Mouse (Mus musculus): Measurements from ENCODE around the gene Dnm3. TPM values are rescaled to one million over a fixed set of nuclear protein-coding genes. Genes with fewer than 3 reads are reported as not detected.

The Dnm3 gene
- polyA plus RNA-seq, 1 experiment: 1.7 TPM

GRCm38 (mm10) chr1:162422826-162423225 lies 55.0 kb downstream of the Dnm3 start:
- Histone ChIP-seq H3K4me1 (ENCODE audit: control insufficient read depth, insufficient read depth, low read length) (no peaks in the 10 kb centered on the region), H3K27ac (ENCODE audit: insufficient read depth, low read length) (no peak overlapping the region), H3K4me3 (ENCODE audit: low read depth, low read length) (no peak overlapping the region), H3K9ac (ENCODE audit: low read depth, poor library complexity, severe bottlenecking) (no peak overlapping the region), H3K27me3 (ENCODE audit: control insufficient read depth, insufficient read depth, low read length, poor library complexity, severe bottlenecking) (no peaks in the 10 kb centered on the region), H3K36me3 (ENCODE audit: control insufficient read depth, insufficient read depth, low read length, poor library complexity, severe bottlenecking) (no peaks in the 10 kb centered on the region), H3K9me3 (replicated peaks; ENCODE audit: control insufficient read depth, insufficient read depth, low read length, poor library complexity, severe bottlenecking) (no peaks in the 10 kb centered on the region)
- TF ChIP-seq CTCF (IDR thresholded peaks at IDR 0.05; ENCODE audit: low read depth, low read length) (no peak), POLR2A (IDR thresholded peaks at IDR 0.05; ENCODE audit: insufficient read depth, low read length) (no peak), EP300 (IDR thresholded peaks at IDR 0.05; ENCODE audit: insufficient read depth, low read depth, low read length) (no peak)

- Histone ChIP-seq H3K36me3 (ENCODE audit: control insufficient read depth, insufficient read depth, low read length, poor library complexity, severe bottlenecking) (no peaks in the 10 kb centered on the region), H3K4me1 (ENCODE audit: control insufficient read depth, insufficient read depth, low read length) (no peaks in the 10 kb centered on the region), H3K9ac (ENCODE audit: low read depth, poor library complexity, severe bottlenecking) (no peak overlapping the region), H3K4me3 (ENCODE audit: low read depth, low read length) (no peak overlapping the region), H3K9me3 (replicated peaks; ENCODE audit: control insufficient read depth, insufficient read depth, low read length, poor library complexity, severe bottlenecking) (no peaks in the 10 kb centered on the region), H3K27ac (ENCODE audit: insufficient read depth, low read length) (no peak overlapping the region), H3K27me3 (ENCODE audit: control insufficient read depth, insufficient read depth, low read length, poor library complexity, severe bottlenecking) (no peaks in the 10 kb centered on the region)
- TF ChIP-seq CTCF (IDR thresholded peaks at IDR 0.05; ENCODE audit: low read depth, low read length) (no peak), EP300 (IDR thresholded peaks at IDR 0.05; ENCODE audit: insufficient read depth, low read depth, low read length) (no peak), POLR2A (IDR thresholded peaks at IDR 0.05; ENCODE audit: insufficient read depth, low read length) (no peak)
Measured at GRCm38 (mm10) chr1:162413791-162414190, 64.0 kb downstream of the Dnm3 start.

GRCm38 (mm10) chr1:162412787-162413429 lies 64.9 kb downstream of the Dnm3 start:
- TF ChIP-seq POLR2A (IDR thresholded peaks at IDR 0.05; ENCODE audit: insufficient read depth, low read length) (no peak), CTCF (IDR thresholded peaks at IDR 0.05; ENCODE audit: low read depth, low read length) (no peak), EP300 (IDR thresholded peaks at IDR 0.05; ENCODE audit: insufficient read depth, low read depth, low read length) (no peak)
- no peaks in the 10 kb centered on the region for H3K36me3 ChIP-seq (ENCODE audit: control insufficient read depth, insufficient read depth, low read length, poor library complexity, severe bottlenecking)
- H3K4me3 ChIP-seq (ENCODE audit: low read depth, low read length): no peak overlapping the region
- H3K9ac ChIP-seq (ENCODE audit: low read depth, poor library complexity, severe bottlenecking): no peak overlapping the region
- no peaks in the 10 kb centered on the region for H3K4me1 ChIP-seq (ENCODE audit: control insufficient read depth, insufficient read depth, low read length)
- no peak overlapping the region for H3K27ac ChIP-seq (ENCODE audit: insufficient read depth, low read length)
- H3K27me3 ChIP-seq (ENCODE audit: control insufficient read depth, insufficient read depth, low read length, poor library complexity, severe bottlenecking): no peaks in the 10 kb centered on the region
- H3K9me3 ChIP-seq (replicated peaks; ENCODE audit: control insufficient read depth, insufficient read depth, low read length, poor library complexity, severe bottlenecking): no peaks in the 10 kb centered on the region

GRCm38 (mm10) chr1:162410207-162410965 lies 67.4 kb downstream of the Dnm3 start:
- Histone ChIP-seq H3K4me3 (ENCODE audit: low read depth, low read length) (no peak overlapping the region), H3K36me3 (ENCODE audit: control insufficient read depth, insufficient read depth, low read length, poor library complexity, severe bottlenecking) (no peaks in the 10 kb centered on the region), H3K9ac (ENCODE audit: low read depth, poor library complexity, severe bottlenecking) (no peak overlapping the region), H3K27ac (ENCODE audit: insufficient read depth, low read length) (no peak overlapping the region), H3K9me3 (replicated peaks; ENCODE audit: control insufficient read depth, insufficient read depth, low read length, poor library complexity, severe bottlenecking) (no peaks in the 10 kb centered on the region), H3K4me1 (ENCODE audit: control insufficient read depth, insufficient read depth, low read length) (no peaks in the 10 kb centered on the region), H3K27me3 (ENCODE audit: control insufficient read depth, insufficient read depth, low read length, poor library complexity, severe bottlenecking) (no peaks in the 10 kb centered on the region)
- no peak for TF ChIP-seq CTCF (IDR thresholded peaks at IDR 0.05; ENCODE audit: low read depth, low read length)
- TF ChIP-seq EP300 (IDR thresholded peaks at IDR 0.05; ENCODE audit: insufficient read depth, low read depth, low read length): no peak
- TF ChIP-seq POLR2A (IDR thresholded peaks at IDR 0.05; ENCODE audit: insufficient read depth, low read length): no peak

GRCm38 (mm10) chr1:162394549-162394948 lies 83.3 kb downstream of the Dnm3 start:
- H3K4me3 ChIP-seq (ENCODE audit: low read depth, low read length): no peak overlapping the region
- no peaks in the 10 kb centered on the region for H3K9me3 ChIP-seq (replicated peaks; ENCODE audit: control insufficient read depth, insufficient read depth, low read length, poor library complexity, severe bottlenecking)
- H3K36me3 ChIP-seq (ENCODE audit: control insufficient read depth, insufficient read depth, low read length, poor library complexity, severe bottlenecking): no peaks in the 10 kb centered on the region
- no peak overlapping the region for H3K9ac ChIP-seq (ENCODE audit: low read depth, poor library complexity, severe bottlenecking)
- TF ChIP-seq POLR2A (IDR thresholded peaks at IDR 0.05; ENCODE audit: insufficient read depth, low read length) (no peak), CTCF (IDR thresholded peaks at IDR 0.05; ENCODE audit: low read depth, low read length) (no peak), EP300 (IDR thresholded peaks at IDR 0.05; ENCODE audit: insufficient read depth, low read depth, low read length) (no peak)
- no peaks in the 10 kb centered on the region for H3K4me1 ChIP-seq (ENCODE audit: control insufficient read depth, insufficient read depth, low read length)
- H3K27ac ChIP-seq (ENCODE audit: insufficient read depth, low read length): no peak overlapping the region
- H3K27me3 ChIP-seq (ENCODE audit: control insufficient read depth, insufficient read depth, low read length, poor library complexity, severe bottlenecking): no peaks in the 10 kb centered on the region
